Mouse (Mus musculus) forebrain, postnatal 0 days (tissue): ENCODE data around the gene Emilin2. TPM values are rescaled to one million over a fixed set of nuclear protein-coding genes. Genes with fewer than 3 reads are reported as not detected.

Experiments
- ATAC-seq: fragments of 200-750 bp; cut with Nextera tagmentation; 2 replicates; pipeline ENCODE4 v1.8.0; 2017; ENCODE audit warnings: mild to moderate bottlenecking, moderate library complexity
- DNase-seq: peaks from one replicate; pipeline ENCODE4 v3.0.0-alpha.2; 2015
- H3K27ac ChIP-seq: fragments of 300-500 bp; sonication (generic); 2 replicates; pipeline ENCODE4 v1.5.1; 2014; ENCODE audit warnings: low read depth, mild to moderate bottlenecking, antibody characterized with exemption, low read length, moderate library complexity, mixed read lengths
- H3K27me3 ChIP-seq: fragments of 300-500 bp; sonication (generic); 2 replicates; pipeline ENCODE4 v1.6.1; 2014; ENCODE audit warnings: mild to moderate bottlenecking, low read length, mixed read lengths; ENCODE audit not compliant: insufficient read depth
- H3K36me3 ChIP-seq: fragments of 300-500 bp; sonication (generic); 2 replicates; pipeline ENCODE4 v1.6.1; 2014; ENCODE audit warnings: mild to moderate bottlenecking, moderate library complexity; ENCODE audit not compliant: insufficient read depth
- H3K4me1 ChIP-seq: fragments of 300-500 bp; sonication (generic); 2 replicates; pipeline ENCODE4 v1.6.1; 2014; ENCODE audit warnings: antibody characterized with exemption; ENCODE audit not compliant: insufficient read depth
- H3K4me2 ChIP-seq: fragments of 300-500 bp; sonication (generic); 2 replicates; pipeline ENCODE4 v1.6.1; 2014; ENCODE audit warnings: low read depth, mild to moderate bottlenecking, moderate library complexity
- H3K4me3 ChIP-seq: fragments of 300-500 bp; sonication (generic); 2 replicates; pipeline ENCODE4 v1.5.1; 2014; ENCODE audit warnings: low read depth, low read length, mixed read lengths
- H3K9ac ChIP-seq: fragments of 300-500 bp; sonication (generic); 2 replicates; pipeline ENCODE4 v1.6.1; 2014; ENCODE audit warnings: mild to moderate bottlenecking
- H3K9me3 ChIP-seq: fragments of 300-500 bp; sonication (generic); 2 replicates; pipeline ENCODE4 v1.6.1; 2016; ENCODE audit warnings: low read length
- CTCF ChIP-seq: sonication (generic); IDR thresholded peaks from 2 replicates; pipeline ENCODE4 v1.5.1; 2016; ENCODE audit warnings: antibody characterized with exemption, control low read depth, low read depth
- WGBS: fragments of 180-500 bp; shearing (Covaris S2); extraction: QIAGEN DNeasy Blood & Tissue Kit; methylation state at CpG from one replicate; pipeline ENCODE4 v1.1.7; 2014; 5-methylcytosine and 5-hydroxymethylcytosine counted together
- polyA plus RNA-seq: library from polyadenylated mRNA; unstranded; fragments of >200 nt; fragmentation: Nextera tagmentation; extraction: Ambion mirVana; gene quantifications from 2 replicates; pipeline ENCODE4 v1.2.1, GENCODE M21; 2015
- total RNA-seq: library from RNA; depleted of rRNA; stranded (reverse); fragments of >200 nt; gene quantifications from 2 replicates; pipeline ENCODE4 v1.2.3, GENCODE M21; 2014

Emilin2 gene
- total and polyA plus RNA-seq, 2 experiments from 2014 or later, result 2.0 to 3.2 TPM

GRCm38 (mm10) chr17:71289572-71290176, 22.1 kb downstream of the Emilin2 start:
- no peak overlapping the region for H3K9ac ChIP-seq
- no peak for DNase-seq

DNA sequence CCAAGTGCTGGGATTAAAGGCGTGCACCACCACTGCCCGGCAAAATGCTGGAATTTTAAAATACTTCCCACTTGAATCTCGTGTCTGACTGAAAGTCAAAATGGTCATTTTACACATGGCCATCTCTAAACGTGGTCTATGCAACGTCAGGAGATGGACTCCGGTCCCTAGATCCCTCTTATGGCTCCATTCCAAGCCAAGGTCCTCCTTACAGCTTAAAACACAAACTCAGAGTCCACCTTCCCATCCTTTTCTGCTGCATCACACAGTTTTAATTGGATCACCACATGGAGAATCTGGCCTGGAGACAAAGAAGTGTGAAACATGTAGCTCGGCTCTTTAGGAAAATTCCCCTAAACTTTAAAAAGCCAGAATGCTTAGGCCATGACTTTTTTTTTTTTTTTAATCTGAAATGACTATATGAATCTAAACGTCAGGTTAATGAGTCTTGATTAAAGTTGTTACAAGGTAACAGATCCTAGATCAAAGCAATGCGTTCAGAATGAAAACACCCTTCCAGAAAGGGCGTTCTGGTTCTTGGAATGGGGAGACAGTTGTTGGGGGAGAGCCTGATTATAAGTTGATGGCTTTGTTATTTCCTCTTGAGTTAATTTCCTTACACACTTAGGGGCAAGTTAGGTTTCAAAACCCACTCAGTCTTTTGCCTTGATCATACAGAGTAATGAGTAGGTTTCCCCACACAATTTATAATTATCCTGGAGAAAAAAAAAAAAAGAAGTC, 22.8 kb downstream of the Emilin2 start:
- H3K4me3 ChIP-seq, result no peak overlapping the region
- ATAC-seq (no peak), DNase-seq (no peak)
- WGBS, result 72% methylated on average over 10 of the region's 10 CpGs
- H3K4me2 ChIP-seq, result no peak overlapping the region
- H3K27me3 ChIP-seq, result no peaks in the 10 kb centered on the region
- no peak for TF ChIP-seq CTCF
- H3K9ac ChIP-seq, result no peak overlapping the region
- H3K36me3 ChIP-seq, result no peaks in the 10 kb centered on the region
- H3K4me1 ChIP-seq, result no peaks in the 10 kb centered on the region
- H3K9me3 ChIP-seq, result no peaks in the 10 kb centered on the region
- H3K27ac ChIP-seq, result no peak overlapping the region

More at GRCm38 (mm10) chr17:71289572-71290176, 22.1 kb downstream of the Emilin2 start:
- Histone ChIP-seq H3K9me3 (no peaks in the 10 kb centered on the region), H3K27me3 (no peaks in the 10 kb centered on the region), H3K4me2 (no peak overlapping the region), H3K4me1 (no peaks in the 10 kb centered on the region), H3K4me3 (no peak overlapping the region), H3K36me3 (no peaks in the 10 kb centered on the region), H3K27ac (no peak overlapping the region)
- TF ChIP-seq CTCF, result no peak
- 55% methylated on average over 6 of the region's 6 CpGs for WGBS
- no peak for ATAC-seq

DNA sequence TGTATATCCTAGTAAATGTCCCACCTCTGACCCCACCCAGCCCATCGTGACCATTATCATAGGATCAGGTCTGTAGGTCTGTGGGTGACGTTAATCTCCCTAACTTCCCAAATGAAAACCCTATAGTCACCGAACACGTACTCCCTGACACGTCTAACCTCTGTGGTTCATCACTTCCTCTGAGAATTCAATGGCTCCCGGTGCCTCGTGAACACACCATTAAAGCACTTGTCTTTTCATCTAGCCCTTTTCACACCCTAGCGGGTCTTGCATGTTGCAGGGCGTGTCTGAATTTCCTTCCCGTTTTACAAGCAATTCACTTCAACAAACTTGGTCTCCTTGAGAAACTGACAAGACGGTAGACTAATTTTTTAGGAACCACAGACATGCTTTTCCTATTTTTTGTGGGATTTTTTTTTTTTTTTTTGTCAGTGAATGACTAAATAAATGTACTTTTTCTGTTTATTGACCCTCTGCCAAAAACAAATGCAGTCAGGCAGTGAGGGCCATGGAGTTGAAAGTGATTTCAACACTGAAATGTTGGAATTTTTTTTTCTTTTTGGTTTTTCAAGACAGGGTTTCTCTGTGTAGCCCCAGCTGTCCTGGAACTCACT, 23.5 kb downstream of the Emilin2 start:
- no peak overlapping the region for H3K4me3 ChIP-seq
- H3K36me3 ChIP-seq, result no peaks in the 10 kb centered on the region
- H3K27me3 ChIP-seq, result no peaks in the 10 kb centered on the region
- H3K9ac ChIP-seq, result no peak overlapping the region
- ATAC-seq (no peak), DNase-seq (no peak)
- TF ChIP-seq CTCF, result no peak
- 94% methylated on average over 11 of the region's 11 CpGs for WGBS
- no peaks in the 10 kb centered on the region for H3K4me1 ChIP-seq
- no peak overlapping the region for H3K27ac ChIP-seq
- H3K9me3 ChIP-seq, result no peaks in the 10 kb centered on the region
- H3K4me2 ChIP-seq, result no peak overlapping the region

DNA sequence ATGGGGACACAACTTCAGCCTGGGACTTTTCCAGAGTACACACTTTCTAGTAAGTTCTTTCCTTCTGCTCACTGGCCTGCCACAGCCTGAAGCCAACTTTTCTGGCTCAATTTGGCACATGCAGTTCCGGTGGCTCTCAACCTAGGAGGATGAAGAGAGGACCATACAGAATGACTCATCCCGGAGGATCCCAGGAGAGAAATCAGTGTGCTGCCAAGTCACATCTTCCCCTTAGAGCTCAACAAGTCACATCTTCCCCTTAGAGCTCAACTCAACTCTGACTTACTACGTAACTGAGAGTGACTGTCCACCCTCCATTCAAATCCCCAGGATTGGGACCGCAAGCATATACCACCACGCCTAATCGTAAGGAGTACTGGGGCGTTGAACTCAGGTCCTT, 24.2 kb downstream of the Emilin2 start:
- Histone ChIP-seq H3K4me1 (no peaks in the 10 kb centered on the region), H3K27me3 (no peaks in the 10 kb centered on the region), H3K36me3 (no peaks in the 10 kb centered on the region), H3K9ac (no peak overlapping the region), H3K4me3 (no peak overlapping the region), H3K9me3 (no peaks in the 10 kb centered on the region), H3K4me2 (no peak overlapping the region), H3K27ac (no peak overlapping the region)
- 95% methylated on average over 7 of the region's 7 CpGs for WGBS
- no peak for ATAC-seq
- no peak for DNase-seq
- no peak for TF ChIP-seq CTCF

DNA sequence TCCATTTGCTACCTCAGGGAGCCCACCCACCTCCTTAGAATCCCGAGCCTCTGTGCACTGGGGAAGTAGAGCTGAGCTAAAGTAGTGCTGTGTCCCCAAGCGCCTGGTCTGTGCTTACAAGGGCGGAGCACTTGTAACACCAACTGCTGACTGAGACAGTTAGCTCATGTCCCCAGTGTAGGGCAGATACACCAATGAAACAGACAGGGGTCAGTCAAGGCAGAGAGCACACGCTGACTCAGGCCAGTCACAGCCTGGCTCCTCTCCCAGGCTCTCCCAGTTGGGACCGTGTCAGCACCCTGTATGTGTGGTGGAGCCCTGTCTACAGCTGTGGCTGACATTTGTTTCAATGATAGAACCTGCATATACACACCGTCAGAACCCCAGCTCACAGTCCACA, 25.8 kb downstream of the Emilin2 start:
- Histone ChIP-seq H3K4me2 (no peak overlapping the region), H3K4me1 (no peaks in the 10 kb centered on the region), H3K4me3 (no peak overlapping the region), H3K27ac (no peak overlapping the region), H3K9ac (no peak overlapping the region), H3K36me3 (no peaks in the 10 kb centered on the region), H3K27me3 (no peaks in the 10 kb centered on the region), H3K9me3 (no peaks in the 10 kb centered on the region)
- DNase-seq, result no peak
- WGBS, result 75% methylated on average over 6 of the region's 6 CpGs
- no peak for ATAC-seq
- no peak for TF ChIP-seq CTCF

- Histone ChIP-seq H3K4me2 (no peak overlapping the region), H3K9ac (no peak overlapping the region), H3K4me3 (no peak overlapping the region), H3K36me3 (no peaks in the 10 kb centered on the region), H3K9me3 (no peaks in the 10 kb centered on the region), H3K27me3 (no peaks in the 10 kb centered on the region), H3K4me1 (no peaks in the 10 kb centered on the region), H3K27ac (no peak overlapping the region)
- DNase-seq, result no peak
- 82% methylated on average over 6 of the region's 6 CpGs for WGBS
- no peak for TF ChIP-seq CTCF
- ATAC-seq, result no peak
These were observed 26.9 kb downstream of the Emilin2 start for GRCm38 (mm10) chr17:71284890-71285289.

GRCm38 (mm10) chr17:71283237-71283636, 28.5 kb downstream of the Emilin2 start:
- H3K4me1 ChIP-seq, result no peaks in the 10 kb centered on the region
- DNase-seq, result peak; percentile 20
- TF ChIP-seq CTCF, result no peak
- no peaks in the 10 kb centered on the region for H3K9me3 ChIP-seq
- WGBS, result 79% methylated on average over 4 of the region's 4 CpGs
- no peak overlapping the region for H3K9ac ChIP-seq
- no peak overlapping the region for H3K27ac ChIP-seq
- ATAC-seq, result 0 out of 2 replicates have a peak, but pooled peaks have one; percentile 36
- H3K4me3 ChIP-seq, result no peak overlapping the region
- H3K36me3 ChIP-seq, result no peaks in the 10 kb centered on the region
- H3K4me2 ChIP-seq, result no peak overlapping the region
- H3K27me3 ChIP-seq, result no peaks in the 10 kb centered on the region
